Mouse (Mus musculus) megakaryocyte progenitor cell, adult 5-6 weeks (primary cell): ENCODE data around the gene Uchl4. TPM values are rescaled to one million over a fixed set of nuclear protein-coding genes. Genes with fewer than 3 reads are reported as not detected.
"Not testable (repeated sequence)": the region's sequence is repeated elsewhere in the genome, so short reads cannot be mapped to it uniquely, and the experiment has no call there.

Experiments
- ATAC-seq: replicated peaks from 2 replicates; pipeline ENCODE4 v1.8.0; 2016; ENCODE audit warnings: mild to moderate bottlenecking, moderate TSS enrichment, inconsistent platforms; ENCODE audit not compliant: poor library complexity
- total RNA-seq, 2 experiments: library from RNA; stranded (forward) in 1 of 2; stranded (reverse) in 1 of 2; fragments of 157-497, 149-512 nt in 1 of 2; fragments of 200-1000 nt in 1 of 2; gene quantifications; 2 replicates each; pipeline versions ENCODE4 v1.2.3 to v1.2.4; 2015 to 2017

Gene Uchl4
- total RNA-seq, 2 experiments from 2014 or later: 0.62 to 1.1 TPM

- ATAC-seq: no peak
Observed at GRCm38 (mm10) chr9:64228972-64229371, 6.0 kb upstream of the Uchl4 start.

GRCm38 (mm10) chr9:64231171-64231570 lies 3.8 kb upstream of the Uchl4 start:
- no peak for ATAC-seq

- no peak for ATAC-seq
Observed at GRCm38 (mm10) chr9:64231674-64232073, 3.3 kb upstream of the Uchl4 start.

- ATAC-seq: no peak
Observed at GRCm38 (mm10) chr9:64232257-64232957, 2.6 kb upstream of the Uchl4 start.

- ATAC-seq: no peak
Observed at GRCm38 (mm10) chr9:64233656-64234055, 1.3 kb upstream of the Uchl4 start.

- ATAC-seq: no peak
Observed at GRCm38 (mm10) chr9:64236056-64236455, 1.1 kb downstream of the Uchl4 start.

GRCm38 (mm10) chr9:64240116-64240515 lies 5.1 kb downstream of the Uchl4 start:
- no peak for ATAC-seq

- no peak for ATAC-seq
Observed at GRCm38 (mm10) chr9:64240681-64241080, 5.7 kb downstream of the Uchl4 start.

- ATAC-seq: peak; percentile 70
Observed at GRCm38 (mm10) chr9:64242381-64242831, 7.4 kb downstream of the Uchl4 start.

- no peak; the same call in 1 of the 2 replicates for ATAC-seq
Observed at GRCm38 (mm10) chr9:64249371-64249770, 14.4 kb downstream of the Uchl4 start.

GRCm38 (mm10) chr9:64250111-64250730 lies 15.2 kb downstream of the Uchl4 start:
- no peak for ATAC-seq

GRCm38 (mm10) chr9:64252591-64253020 lies 17.6 kb downstream of the Uchl4 start:
- no peak for ATAC-seq

GRCm38 (mm10) chr9:64253021-64253904 lies 18.3 kb downstream of the Uchl4 start, which contains the start of gene Map2k1:
Map2k1 (minus strand) TSS chr9:64253631.
- ATAC-seq: peak; percentile 98

- no peak for ATAC-seq
Observed at GRCm38 (mm10) chr9:64255422-64255821, 20.4 kb downstream of the Uchl4 start.

GRCm38 (mm10) chr9:64256204-64256603 lies 21.2 kb downstream of the Uchl4 start:
- no peak for ATAC-seq

- no peak for ATAC-seq
Observed at GRCm38 (mm10) chr9:64259906-64260305, 24.9 kb downstream of the Uchl4 start.

- no peak for ATAC-seq
Observed at GRCm38 (mm10) chr9:64261023-64261422, 26.0 kb downstream of the Uchl4 start.

GRCm38 (mm10) chr9:64264813-64265212 lies 29.8 kb downstream of the Uchl4 start:
- no peak for ATAC-seq

- no peak for ATAC-seq
Observed at GRCm38 (mm10) chr9:64267231-64267630, 32.2 kb downstream of the Uchl4 start.

- no peak for ATAC-seq
Observed at GRCm38 (mm10) chr9:64268196-64268595, 33.2 kb downstream of the Uchl4 start.

GRCm38 (mm10) chr9:64268836-64269235 lies 33.8 kb downstream of the Uchl4 start:
- not testable (repeated sequence) for ATAC-seq
